Mouse (Mus musculus) kidney, postnatal 0 days (tissue): ENCODE measurements around the gene Strn4. TPM values are rescaled to one million over a fixed set of nuclear protein-coding genes. Genes with fewer than 3 reads are reported as not detected.
A peak's percentile ranks its signal among the peaks of the same experiment; 100 is the strongest.

ENCODE experiments used
- ATAC-seq: fragments of 200-750 bp; cut with Nextera tagmentation; replicated peaks from 2 replicates; pipeline ENCODE4 v1.8.0; 2017; ENCODE audit warnings: low read depth, moderate number of reproducible peaks, moderate TSS enrichment, moderate library complexity; ENCODE audit not compliant: low FRiP score
- DNase-seq: peaks from one replicate; pipeline ENCODE4 v3.0.0-alpha.2; 2016; ENCODE audit warnings: low spot score
- H3K27ac ChIP-seq: fragments of 300-500 bp; sonication (generic); 2 replicates; pipeline ENCODE4 v1.5.1; 2014; ENCODE audit warnings: mild to moderate bottlenecking
- H3K27me3 ChIP-seq: fragments of 300-500 bp; sonication (generic); 2 replicates; pipeline ENCODE4 v1.6.1; 2014; ENCODE audit warnings: low read length, mixed read lengths; ENCODE audit not compliant: insufficient read depth
- H3K36me3 ChIP-seq: fragments of 300-500 bp; sonication (generic); 2 replicates; pipeline ENCODE4 v1.6.1; 2014; ENCODE audit warnings: low read length, mixed read lengths; ENCODE audit not compliant: insufficient read depth
- H3K4me1 ChIP-seq: fragments of 300-500 bp; sonication (generic); replicated peaks from 2 replicates; pipeline ENCODE4 v1.6.1; 2014; ENCODE audit warnings: antibody characterized with exemption, low read length, mixed read lengths; ENCODE audit not compliant: insufficient read depth
- H3K4me2 ChIP-seq: fragments of 300-500 bp; sonication (generic); 2 replicates; pipeline ENCODE4 v1.6.1; 2014; ENCODE audit warnings: mild to moderate bottlenecking, low read length, moderate library complexity, mixed read lengths
- H3K4me3 ChIP-seq: fragments of 300-500 bp; sonication (generic); replicated peaks from 2 replicates; pipeline ENCODE4 v1.5.1; 2014; ENCODE audit warnings: low read depth, low read length
- H3K9ac ChIP-seq: fragments of 300-500 bp; sonication (generic); 2 replicates; pipeline ENCODE4 v1.6.1; 2014; ENCODE audit warnings: low read depth, low read length
- H3K9me3 ChIP-seq: fragments of 300-500 bp; sonication (generic); replicated peaks from 2 replicates; pipeline ENCODE4 v1.6.1; 2016; ENCODE audit warnings: low read length, inconsistent platforms, mixed read lengths
- CTCF ChIP-seq: IDR thresholded peaks from 2 replicates; pipeline ENCODE4 v1.5.1; 2016; ENCODE audit warnings: antibody characterized with exemption, low read depth, mild to moderate bottlenecking, moderate library complexity
- WGBS: fragments of 180-500 bp; shearing (Covaris S2); extraction: QIAGEN DNeasy Blood & Tissue Kit; methylation state at CpG from one replicate; pipeline ENCODE4 v1.1.7; 2014; 5-methylcytosine and 5-hydroxymethylcytosine counted together
- polyA plus RNA-seq: library from polyadenylated mRNA; unstranded; fragments of >200 nt; fragmentation: Nextera tagmentation; extraction: Ambion mirVana; gene quantifications from 2 replicates; pipeline ENCODE4 v1.2.1, GENCODE M21; 2015

Strn4 gene
- polyA plus RNA-seq, 1 experiment from 2014 or later = 65.4 TPM

GRCm38 (mm10) chr7:16838804-16839426 is 23.2 kb downstream of the Strn4 start:
- DNase-seq (no peak), ATAC-seq (no peak)
- no peak for TF ChIP-seq CTCF
- H3K9me3 ChIP-seq = no peaks in the 10 kb centered on the region
- H3K27me3 ChIP-seq = no peaks in the 10 kb centered on the region
- H3K4me1 ChIP-seq = peaks cover 5% of the 10 kb centered on the region; the same call in 1 of the 2 replicates
- H3K27ac ChIP-seq = no peak overlapping the region
- peaks cover 49% of the 10 kb centered on the region; the same call in 1 of the 2 replicates for H3K36me3 ChIP-seq
- no peak overlapping the region for H3K9ac ChIP-seq
- 80% methylated on average over 6 of the region's 6 CpGs for WGBS
- no peak overlapping the region for H3K4me3 ChIP-seq
- H3K4me2 ChIP-seq = no peak overlapping the region

GRCm38 (mm10) chr7:16839427-16840108 is 23.9 kb downstream of the Strn4 start:
- Histone ChIP-seq H3K4me1 (peaks cover 5% of the 10 kb centered on the region; the same call in 1 of the 2 replicates), H3K4me3 (no peak overlapping the region), H3K9ac (no peak overlapping the region), H3K9me3 (no peaks in the 10 kb centered on the region), H3K36me3 (peaks cover 44% of the 10 kb centered on the region; the same call in 1 of the 2 replicates), H3K27ac (no peak overlapping the region), H3K27me3 (no peaks in the 10 kb centered on the region), H3K4me2 (no peak overlapping the region)
- WGBS = 94% methylated on average over 12 of the region's 12 CpGs
- ATAC-seq = no peak
- TF ChIP-seq CTCF = no peak
- no peak for DNase-seq

GRCm38 (mm10) chr7:16840109-16840491 is 24.4 kb downstream of the Strn4 start:
- Histone ChIP-seq H3K27me3 (no peaks in the 10 kb centered on the region), H3K36me3 (peaks cover 40% of the 10 kb centered on the region; the same call in 1 of the 2 replicates), H3K4me2 (no peak overlapping the region), H3K4me3 (no peak overlapping the region), H3K9ac (no peak overlapping the region), H3K27ac (no peak overlapping the region), H3K4me1 (peaks cover 10% of the 10 kb centered on the region; the same call in 1 of the 2 replicates), H3K9me3 (no peaks in the 10 kb centered on the region)
- DNase-seq = no peak
- no peak for ATAC-seq
- WGBS = 75% methylated on average over 2 of the region's 2 CpGs
- no peak for TF ChIP-seq CTCF

DNA sequence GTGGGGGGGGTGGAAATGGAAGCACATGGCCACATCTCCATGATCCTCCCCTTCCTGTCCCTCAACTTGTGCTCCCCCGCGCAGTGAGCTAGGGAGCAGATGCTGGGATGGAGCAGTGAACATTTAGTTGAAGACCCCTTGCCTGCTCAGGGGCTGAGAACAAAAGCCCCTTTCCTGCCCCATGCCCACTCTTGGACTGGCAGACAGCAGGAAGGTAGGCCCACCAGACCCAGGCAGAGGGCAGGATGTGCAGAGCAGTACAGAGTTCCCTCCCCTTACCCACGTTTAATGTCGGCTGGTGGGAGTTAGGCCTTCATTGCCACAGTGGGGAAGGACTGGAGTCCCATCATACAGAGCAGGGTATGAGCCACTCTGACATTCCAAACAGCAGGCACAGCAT is 25.4 kb downstream of the Strn4 start:
- DNase-seq (no peak), ATAC-seq (no peak)
- TF ChIP-seq CTCF = no peak
- 77% methylated on average over 4 of the region's 4 CpGs for WGBS
- Histone ChIP-seq H3K4me2 (no peak overlapping the region), H3K9me3 (no peaks in the 10 kb centered on the region), H3K36me3 (peaks cover 40% of the 10 kb centered on the region; the same call in 1 of the 2 replicates), H3K27me3 (no peaks in the 10 kb centered on the region), H3K4me1 (peaks cover 11% of the 10 kb centered on the region), H3K27ac (no peak overlapping the region), H3K4me3 (no peak overlapping the region), H3K9ac (no peak overlapping the region)

DNA sequence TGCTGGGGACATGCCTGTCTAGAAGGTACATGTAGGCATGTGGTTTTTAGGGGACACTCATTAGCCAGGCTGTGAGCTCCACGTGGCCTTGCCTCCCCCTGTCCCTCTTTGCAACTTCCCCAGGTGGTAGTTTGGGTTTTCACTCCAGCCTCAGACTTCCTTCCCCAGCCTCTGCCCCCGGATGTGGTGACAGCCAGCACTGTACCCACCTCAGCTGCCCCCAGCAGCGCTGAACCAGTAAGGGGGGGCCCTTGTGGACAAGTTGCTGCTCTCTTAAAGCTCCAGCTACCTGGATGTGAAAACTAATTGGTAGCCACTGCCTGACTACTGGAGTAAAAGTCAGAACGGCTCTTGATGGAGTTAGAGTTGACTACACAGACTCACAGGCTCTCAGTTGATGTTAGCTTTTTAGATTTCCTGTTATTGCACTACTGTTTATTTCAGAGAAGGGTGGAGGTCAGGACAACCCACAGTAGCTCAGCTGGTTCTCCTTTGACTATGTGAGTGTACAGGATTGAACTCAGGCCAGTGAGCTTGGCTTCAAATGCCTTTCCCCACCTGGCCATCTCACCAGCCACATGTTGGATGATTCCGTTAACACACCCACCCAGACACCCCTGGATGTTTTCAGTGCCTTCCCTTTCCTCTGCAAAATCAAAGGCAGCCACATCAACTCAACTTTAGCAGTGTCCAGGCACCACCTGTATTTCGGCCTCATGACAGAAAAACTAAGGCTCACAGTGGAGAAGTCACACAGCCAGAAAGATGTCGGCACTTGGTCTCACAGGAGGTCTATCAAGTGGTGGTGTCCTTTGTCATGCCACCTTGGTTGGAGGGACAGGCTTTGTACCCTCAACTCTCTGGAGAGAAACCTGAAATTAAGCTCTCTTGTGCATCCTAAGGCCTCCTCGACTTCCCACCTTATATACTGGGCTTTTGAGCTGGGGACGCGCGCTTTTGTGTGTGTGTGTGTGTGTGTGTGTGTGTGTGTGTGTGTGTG is 26.2 kb downstream of the Strn4 start:
- no peak for TF ChIP-seq CTCF
- Histone ChIP-seq H3K27ac (peak overlapping the region; percentile 84), H3K9me3 (no peaks in the 10 kb centered on the region), H3K36me3 (peaks cover 40% of the 10 kb centered on the region; the same call in 1 of the 2 replicates), H3K27me3 (no peaks in the 10 kb centered on the region), H3K4me1 (peaks cover 11% of the 10 kb centered on the region), H3K4me2 (peak overlapping the region; percentile 94), H3K4me3 (peak overlapping the region; percentile 63; the same call in 1 of the 2 replicates), H3K9ac (peak overlapping the region; percentile 75)
- ATAC-seq = no peak
- no peak for DNase-seq
- WGBS = 34% methylated on average over 11 of the region's 11 CpGs

GRCm38 (mm10) chr7:16842645-16843063 is 27.0 kb downstream of the Strn4 start, which contains the start of gene Prkd2:
Prkd2 (plus strand) TSS chr7:16842902.
- peak; percentile 94 for DNase-seq
- Histone ChIP-seq H3K27ac (peak within 1 kb of the TSS; percentile 84), H3K9me3 (no peaks in the 10 kb centered on the region), H3K36me3 (peaks cover 34% of the 10 kb centered on the region; the same call in 1 of the 2 replicates), H3K4me3 (peak within 1 kb of the TSS; percentile 63), H3K27me3 (no peaks in the 10 kb centered on the region), H3K4me1 (peaks cover 11% of the 10 kb centered on the region), H3K9ac (peak within 1 kb of the TSS; percentile 75), H3K4me2 (peak within 1 kb of the TSS; percentile 94)
- peak; percentile 75 for ATAC-seq
- under 1% methylated on average over 32 of the region's 32 CpGs for WGBS
- TF ChIP-seq CTCF = no peak
